Mouse (Mus musculus) cerebellum, postnatal 36 days (tissue): ENCODE data around the gene Bcl9.

Experiments
- DNase-seq, 2 experiments: peaks; one replicate each; pipeline ENCODE4 v3.0.0; 2021 to 2022; ENCODE audit warnings: mixed read lengths in 2 of 2

Gene Bcl9

GRCm38 (mm10) chr3:97297553-97298432 lies at the start of gene Bcl9:
Gene Bcl9, minus strand, starts transcription at chr3:97297917.
- DNase-seq: peak; percentile 85 to 88

GRCm38 (mm10) chr3:97339193-97339576 lies 41.5 kb upstream of the Bcl9 start:
- no peak for DNase-seq

GRCm38 (mm10) chr3:97338522-97339192 lies 40.9 kb upstream of the Bcl9 start:
- DNase-seq: peak; percentile 90 to 97

GRCm38 (mm10) chr3:97337306-97337705 lies 39.6 kb upstream of the Bcl9 start:
- DNase-seq: no peak

GRCm38 (mm10) chr3:97336331-97336730 lies 38.6 kb upstream of the Bcl9 start:
- no peak for DNase-seq

- no peak for DNase-seq
These were observed 36.9 kb upstream of the Bcl9 start for GRCm38 (mm10) chr3:97334618-97335017.

- no peak for DNase-seq
These were observed 34.5 kb upstream of the Bcl9 start for GRCm38 (mm10) chr3:97332172-97332571.

- DNase-seq: no peak
These were observed 30.1 kb upstream of the Bcl9 start for GRCm38 (mm10) chr3:97327809-97328208.

- no peak for DNase-seq
These were observed 29.6 kb upstream of the Bcl9 start for GRCm38 (mm10) chr3:97327356-97327755.

- no peak for DNase-seq
These were observed 28.1 kb upstream of the Bcl9 start for GRCm38 (mm10) chr3:97325621-97326345.

GRCm38 (mm10) chr3:97324046-97324445 lies 26.3 kb upstream of the Bcl9 start:
- no peak for DNase-seq

GRCm38 (mm10) chr3:97317302-97317701 lies 19.6 kb upstream of the Bcl9 start:
- no peak for DNase-seq

- DNase-seq: no peak
These were observed 15.7 kb upstream of the Bcl9 start for GRCm38 (mm10) chr3:97313431-97313830.

GRCm38 (mm10) chr3:97311998-97312397 lies 14.3 kb upstream of the Bcl9 start:
- DNase-seq: peak; percentile 28 to 30

- DNase-seq: no peak
These were observed 12.2 kb upstream of the Bcl9 start for GRCm38 (mm10) chr3:97309748-97310536.

GRCm38 (mm10) chr3:97308440-97308839 lies 10.7 kb upstream of the Bcl9 start:
- no peak for DNase-seq

GRCm38 (mm10) chr3:97305907-97306306 lies 8.2 kb upstream of the Bcl9 start:
- no peak for DNase-seq

- DNase-seq: no peak
These were observed 3.9 kb upstream of the Bcl9 start for GRCm38 (mm10) chr3:97301586-97301985.

GRCm38 (mm10) chr3:97300370-97300769 lies 2.7 kb upstream of the Bcl9 start:
- no peak for DNase-seq

GRCm38 (mm10) chr3:97299885-97300284 lies 2.2 kb upstream of the Bcl9 start:
- DNase-seq: no peak

- no peak for DNase-seq
These were observed 1.2 kb upstream of the Bcl9 start for GRCm38 (mm10) chr3:97298856-97299465.

- DNase-seq: peak; percentile 45 to 55
These were observed 670 bp downstream of the Bcl9 start for GRCm38 (mm10) chr3:97296941-97297552.
